Mouse (Mus musculus) ES-E14 (cell line): ENCODE measurements around the gene Ccnc. TPM values are rescaled to one million over a fixed set of nuclear protein-coding genes. Genes with fewer than 3 reads are reported as not detected.

Experiments used
- DNase-seq: peaks from one replicate; pipeline ENCODE4 v3.0.0-alpha.2; 2013; ENCODE audit warnings: low read depth, low spot score
- H3K27ac ChIP-seq: 2 replicates; pipeline ENCODE4 v1.5.1; 2012; ENCODE audit warnings: low read depth, mild to moderate bottlenecking, low read length, moderate library complexity, mixed read lengths; ENCODE audit not compliant: poor library complexity, insufficient read depth, severe bottlenecking
- H3K36me3 ChIP-seq: 2 replicates; pipeline ENCODE4 v1.6.1; 2012; ENCODE audit warnings: mild to moderate bottlenecking, low read length, moderate library complexity, mixed read lengths; ENCODE audit not compliant: control insufficient read depth, poor library complexity, insufficient read depth, severe bottlenecking
- H3K4me1 ChIP-seq, 2 experiments: fragments of 150-350 bp in 1 of 2; sonication (generic) in 1 of 2; 2 replicates each; pipeline ENCODE4 v1.6.1; 2012; ENCODE audit warnings: low read length in 2 of 2, mild to moderate bottlenecking in 1 of 2, mixed read lengths in 1 of 2; ENCODE audit not compliant: control insufficient read depth in 2 of 2, insufficient read depth in 2 of 2, poor library complexity in 1 of 2
- H3K4me3 ChIP-seq, 2 experiments: fragments of 150-350 bp in 1 of 2; sonication (generic) in 1 of 2; 2 replicates each; pipeline ENCODE4 v1.5.1; 2012; ENCODE audit warnings: low read length in 2 of 2, low read depth in 1 of 2, mild to moderate bottlenecking in 1 of 2, mixed read lengths in 1 of 2; ENCODE audit not compliant: insufficient read depth in 1 of 2, poor library complexity in 1 of 2, severe bottlenecking in 1 of 2
- H3K9ac ChIP-seq: 2 replicates; pipeline ENCODE4 v1.6.1; 2012; ENCODE audit warnings: low read depth, mild to moderate bottlenecking, low read length, mixed read lengths; ENCODE audit not compliant: poor library complexity, insufficient read depth, severe bottlenecking
- H3K9me3 ChIP-seq: fragments of 150-350 bp; sonication (generic); 2 replicates; pipeline ENCODE4 v1.6.1; 2012; ENCODE audit warnings: low read depth, mild to moderate bottlenecking, low read length; ENCODE audit not compliant: control insufficient read depth, insufficient read depth
- CHD2 ChIP-seq: IDR thresholded peaks from 2 replicates; pipeline ENCODE4 v1.6.1; 2014; ENCODE audit warnings: mild to moderate bottlenecking, low read depth, low read length, inconsistent platforms
- HCFC1 ChIP-seq: IDR thresholded peaks from 2 replicates; pipeline ENCODE4 v1.6.1; 2012; ENCODE audit warnings: low read length, inconsistent platforms, borderline replicate concordance; ENCODE audit not compliant: insufficient read depth
- MAFK ChIP-seq: IDR thresholded peaks from 2 replicates; pipeline ENCODE4 v1.6.1; 2014; ENCODE audit warnings: mild to moderate bottlenecking, low read depth, low read length, inconsistent platforms; ENCODE audit not compliant: insufficient read depth
- ZC3H11A ChIP-seq: IDR thresholded peaks from 2 replicates; pipeline ENCODE4 v1.6.1; 2012; ENCODE audit warnings: low read depth, mild to moderate bottlenecking, inconsistent platforms, low read length, borderline replicate concordance
- ZNF384 ChIP-seq: IDR thresholded peaks from 2 replicates; pipeline ENCODE4 v1.6.1; 2012; ENCODE audit warnings: low read depth, low read length, inconsistent platforms
- in situ Hi-C, 2 experiments: fragments of 600-800 bp; cut with MboI; formaldehyde crosslinking; loops; one replicate each; pipeline ENCODE4 v1.15.1; 2025; ENCODE audit warnings: low sequenced_read_pairs in 2 of 2, inconsistent platforms in 1 of 2; ENCODE audit not compliant: unreplicated experiment in 2 of 2
- total RNA-seq: library from RNA; depleted of rRNA; stranded (reverse); fragments of 300-350 nt; gene quantifications from 2 replicates; pipeline ENCODE4 v1.2.3, GENCODE M21; 2012; rRNA removed

Ccnc gene
- total RNA-seq, 1 experiment = 34.2 TPM

GRCm38 (mm10) chr4:21807204-21807603, 79.7 kb downstream of the Ccnc start:
- DNase-seq = no peak
- Histone ChIP-seq H3K9me3 (no peaks in the 10 kb centered on the region), H3K9ac (no peak overlapping the region), H3K36me3 (peaks cover 5% of the 10 kb centered on the region), H3K4me3 (no peak overlapping the region), H3K4me1 (no peaks in the 10 kb centered on the region), H3K27ac (no peak overlapping the region)
- TF ChIP-seq MAFK = no peak
- no peak for TF ChIP-seq ZNF384
- TF ChIP-seq ZC3H11A = no peak
- TF ChIP-seq HCFC1 = no peak
- no peak for TF ChIP-seq CHD2
- in situ Hi-C loops = no loop called here

Other genes with a start within 250 kb of the Ccnc start
- gene Prdm13, start 41.7 kb upstream of the Ccnc start, total RNA-seq = 0.21 and 0.27 TPM in 2 replicates
- gene Usp45, start 39.5 kb downstream of the Ccnc start, total RNA-seq = 25.4 and 28.3 TPM in 2 replicates
- gene Tstd3, start 39.5 kb downstream of the Ccnc start, total RNA-seq = 5.0 and 9.3 TPM in 2 replicates
- gene Pnisr, start 119.9 kb downstream of the Ccnc start, total RNA-seq = 76.7 and 107 TPM in 2 replicates
- gene Coq3, start 152.0 kb downstream of the Ccnc start, total RNA-seq = 6.3 and 9.1 TPM in 2 replicates
- 1.5 and 2.0 TPM in 2 replicates for gene Faxc, start 203.6 kb downstream of the Ccnc start, total RNA-seq